Mouse (Mus musculus): ENCODE measurements around the gene Olfr1371.
A peak's percentile ranks its signal among the peaks of the same experiment; 100 is the strongest.

Gene Olfr1371

DNA sequence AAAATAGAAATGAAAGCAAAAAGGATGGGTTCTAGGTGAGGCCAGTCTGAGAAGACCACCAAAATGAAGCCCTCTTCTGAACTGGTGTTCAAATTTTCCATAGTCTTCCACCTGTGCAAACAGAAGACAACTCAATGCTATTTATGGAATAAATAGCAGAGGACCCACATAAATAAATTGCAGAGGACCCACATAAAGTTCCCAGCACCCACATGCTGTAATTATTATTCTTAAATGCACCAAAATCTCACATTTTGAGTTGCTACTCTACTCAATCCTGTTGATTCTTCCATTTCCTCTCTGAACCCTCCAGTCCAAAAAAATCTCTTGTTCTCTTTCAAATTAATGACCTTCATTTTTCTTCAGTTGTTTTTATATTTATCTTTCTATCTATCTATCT lies at the start of gene Olfr1371:
Gene Olfr1371 (minus strand): TSS at position 101 of the 400 bp plus-strand sequence.
- no peak for DNase-seq (ENCODE audit: low spot score)

DNA sequence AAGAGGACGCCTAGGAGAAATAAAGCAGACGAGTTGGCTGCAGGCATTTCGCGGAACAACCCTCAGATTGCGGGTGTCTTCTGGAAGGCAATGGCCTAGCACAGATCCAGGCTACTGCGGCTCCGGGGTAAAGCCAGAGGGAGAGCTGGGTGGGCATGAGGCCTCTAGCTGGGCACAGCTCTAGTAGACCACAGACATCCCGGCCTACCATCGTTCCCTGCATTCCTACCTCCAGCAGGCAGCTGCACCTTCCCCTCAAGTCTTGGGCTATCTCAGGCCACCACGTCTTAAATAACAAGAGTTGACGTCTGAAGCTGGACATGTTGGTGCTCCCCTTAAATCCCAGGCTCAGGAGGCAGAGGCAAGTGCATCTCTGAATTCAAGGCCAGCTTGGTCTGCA lies 48.6 kb upstream of the Olfr1371 start:
- no peak for DNase-seq (ENCODE audit: low spot score)

DNA sequence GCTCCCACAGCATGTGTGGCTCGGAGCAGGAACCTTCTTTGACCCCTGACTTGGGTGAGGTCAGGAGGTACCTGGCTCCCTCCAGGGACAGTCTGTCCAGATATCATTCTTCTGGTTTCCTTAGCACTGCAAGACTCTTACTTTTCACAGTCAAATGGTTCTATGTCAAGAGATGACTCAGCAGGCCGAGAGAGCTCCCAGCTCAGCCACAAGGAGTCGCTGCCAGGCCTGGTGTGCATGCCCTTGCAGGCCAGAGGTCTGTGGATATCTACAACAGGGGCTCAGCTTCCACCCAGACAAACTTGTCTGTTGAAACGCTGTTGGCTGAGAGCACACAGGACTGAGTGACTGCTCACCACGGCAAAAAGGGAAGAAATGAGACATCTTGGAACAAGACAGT lies 48.1 kb upstream of the Olfr1371 start:
- DNase-seq (ENCODE audit: low spot score): peak; percentile 79

DNA sequence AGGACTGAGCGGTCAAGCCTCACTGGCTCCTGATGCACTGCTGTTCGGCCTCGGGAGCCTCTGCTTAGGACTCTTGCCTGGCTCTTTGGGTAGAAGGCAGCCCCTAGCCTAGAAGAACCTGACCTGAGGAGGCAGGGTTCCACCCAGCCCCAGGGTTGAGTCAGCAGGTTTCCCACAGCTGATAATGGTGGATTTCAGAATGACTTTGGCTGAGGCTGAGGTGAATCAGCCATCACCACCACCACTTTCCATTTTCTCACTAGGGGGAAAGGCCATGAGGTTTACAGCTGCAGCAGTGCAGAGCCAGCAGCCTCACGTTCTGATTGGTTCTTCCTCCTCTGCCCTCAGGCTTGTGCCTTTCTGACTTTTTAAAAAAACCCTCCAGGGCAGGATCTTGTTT lies 47.1 kb upstream of the Olfr1371 start:
- DNase-seq (ENCODE audit: low spot score): no peak

DNA sequence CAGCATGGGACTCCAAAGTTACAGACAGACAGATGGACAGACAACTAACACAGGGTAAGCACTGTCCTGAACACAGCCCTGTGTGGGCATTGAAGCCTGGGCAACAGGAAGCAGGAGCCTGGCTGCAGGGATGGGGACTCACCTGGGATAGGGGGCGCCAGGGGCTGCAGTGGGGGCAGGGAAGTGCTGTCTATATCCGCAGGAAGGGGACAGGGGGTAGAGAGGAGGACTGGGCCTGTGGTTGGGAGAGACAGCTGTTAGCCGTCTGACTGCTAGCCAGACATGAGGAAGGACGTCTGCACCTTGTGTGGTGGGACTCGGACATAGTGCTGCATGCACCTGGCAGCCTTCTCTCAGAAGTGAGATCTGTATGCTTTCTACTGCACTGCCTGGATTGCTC lies 44.9 kb upstream of the Olfr1371 start:
- DNase-seq (ENCODE audit: low spot score): no peak

DNA sequence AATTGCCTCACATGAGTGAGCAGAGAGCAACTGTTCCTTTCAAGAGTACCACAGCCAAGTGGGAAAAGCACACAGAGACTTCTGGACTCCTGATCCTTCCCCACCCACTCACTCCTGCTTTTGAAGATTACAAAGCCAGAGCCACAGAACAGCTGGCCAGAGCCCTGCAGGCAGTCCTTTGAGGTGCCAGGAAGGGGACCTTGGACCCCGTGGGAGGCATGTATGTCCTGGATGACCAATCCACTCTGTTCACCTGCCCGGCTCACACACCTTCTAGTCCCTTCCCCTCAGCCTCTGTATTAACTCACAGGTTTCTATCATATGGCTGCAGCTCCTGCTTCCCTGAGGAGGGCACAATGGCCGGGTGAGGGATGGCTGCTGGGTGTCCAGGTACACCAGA lies 43.6 kb upstream of the Olfr1371 start:
- no peak for DNase-seq (ENCODE audit: low spot score)

DNA sequence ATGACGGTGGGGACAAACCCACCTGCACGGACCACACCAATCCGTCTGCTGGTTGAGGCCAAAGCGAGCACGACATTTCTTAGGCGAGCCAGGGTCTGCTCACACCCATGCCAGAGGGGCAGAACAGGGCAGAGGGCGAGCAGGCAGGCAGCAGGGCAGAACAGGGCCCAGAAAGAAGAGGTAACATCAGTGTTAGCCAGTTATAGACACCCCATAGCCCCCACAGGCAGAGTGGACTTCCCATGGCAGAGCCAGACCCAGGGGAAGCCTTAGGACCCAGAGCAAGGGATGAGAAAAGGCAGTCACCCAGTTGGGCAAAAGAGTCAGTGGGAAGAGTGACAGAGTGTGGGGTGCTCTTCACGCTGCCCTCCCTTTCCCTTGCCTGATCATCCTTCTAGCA lies 41.3 kb upstream of the Olfr1371 start:
- no peak for DNase-seq (ENCODE audit: low spot score)

DNA sequence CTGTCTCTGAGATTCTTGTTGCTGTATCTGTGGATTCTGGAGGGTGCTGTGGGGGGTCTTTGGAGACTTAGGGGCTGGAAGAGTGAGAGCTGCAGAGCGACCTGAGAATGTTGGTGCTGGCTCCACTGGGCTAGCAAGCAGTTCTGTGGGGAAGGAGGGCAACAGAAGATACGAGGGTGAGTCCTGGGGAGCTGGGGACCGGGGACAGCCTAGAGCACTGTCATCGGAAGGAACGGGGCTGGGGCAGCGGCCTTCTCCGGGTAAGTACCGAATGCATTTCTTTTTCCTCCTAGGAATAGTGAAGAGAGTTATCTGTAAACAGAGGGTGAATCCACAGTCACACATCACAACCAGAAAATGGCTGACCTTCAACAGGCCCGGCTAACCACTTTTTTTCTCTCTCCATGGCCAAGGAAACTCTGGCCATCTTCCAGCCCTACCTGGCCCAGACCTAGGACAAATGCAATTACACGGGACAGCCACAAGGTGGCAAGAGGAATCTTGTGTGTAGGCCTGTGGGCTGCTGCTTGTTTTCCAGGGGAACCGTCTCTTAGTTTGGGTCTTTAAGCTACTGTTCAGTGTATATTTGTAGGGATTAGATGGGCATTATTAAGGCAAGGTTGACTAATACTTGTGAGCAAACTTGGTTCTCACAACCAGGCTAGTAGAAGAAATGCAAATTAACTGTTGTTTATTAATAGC lies 40.0 kb upstream of the Olfr1371 start:
- DNase-seq (ENCODE audit: low spot score): peak; percentile 68

DNA sequence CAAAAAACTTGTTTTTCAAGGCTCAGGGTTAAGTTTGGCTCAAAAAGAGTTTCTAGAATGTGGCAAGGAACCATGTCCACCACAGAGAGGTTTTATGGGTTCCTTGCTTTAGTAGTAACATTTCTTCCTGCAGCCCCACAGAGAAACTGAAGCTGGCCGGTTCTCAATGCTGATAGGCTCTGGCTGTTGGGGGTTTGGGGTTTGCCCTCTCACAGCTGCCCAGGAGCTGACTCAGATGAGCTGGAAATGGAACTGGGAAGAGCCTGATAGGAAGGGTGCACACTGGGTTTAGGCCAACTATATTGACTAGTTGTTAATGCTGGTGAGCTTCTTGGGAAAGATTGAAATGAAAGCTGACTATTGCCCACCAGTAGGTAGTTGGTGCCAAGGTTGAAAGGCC lies 38.9 kb upstream of the Olfr1371 start:
- no peak for DNase-seq (ENCODE audit: low spot score)

DNA sequence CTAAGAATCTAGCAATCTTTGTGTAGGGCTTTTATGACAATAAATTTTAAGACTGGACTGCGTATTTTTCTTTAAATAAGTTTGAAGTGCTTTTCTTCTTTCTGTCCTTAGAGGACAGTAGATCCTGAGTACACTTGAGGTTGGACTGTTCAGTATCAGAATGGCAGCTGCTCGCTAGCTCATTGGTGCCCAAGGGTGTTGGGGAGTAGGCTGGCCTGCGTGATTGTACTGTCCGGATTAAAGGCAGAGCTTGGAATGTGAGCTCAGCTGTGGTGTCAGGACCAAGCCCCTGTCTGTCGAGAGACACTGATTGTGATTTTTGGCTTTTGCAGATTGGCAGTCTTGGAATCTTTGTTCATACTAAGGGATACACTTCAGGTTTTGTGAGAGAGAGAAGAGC lies 38.0 kb upstream of the Olfr1371 start:
- no peak for DNase-seq (ENCODE audit: low spot score)

DNA sequence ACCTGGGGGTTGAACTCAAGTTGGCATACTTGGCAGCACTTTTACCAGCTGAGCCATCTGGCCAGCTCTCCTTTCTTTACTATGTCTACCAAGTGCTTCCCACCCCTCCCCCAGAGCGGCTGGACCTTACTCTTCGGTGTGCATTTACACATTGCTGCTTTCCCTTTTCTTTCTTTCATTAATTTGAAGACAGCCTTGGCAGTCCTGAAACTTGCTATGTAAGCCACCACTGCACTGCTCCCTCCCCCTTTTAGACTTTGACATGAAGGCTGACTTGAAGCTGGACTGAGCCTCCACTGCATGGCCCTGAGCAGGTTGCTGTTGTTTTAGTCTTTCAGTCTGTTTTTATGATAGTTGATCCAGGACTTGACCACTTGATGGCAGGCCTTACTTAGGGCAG lies 35.7 kb upstream of the Olfr1371 start:
- DNase-seq (ENCODE audit: low spot score): no peak

DNA sequence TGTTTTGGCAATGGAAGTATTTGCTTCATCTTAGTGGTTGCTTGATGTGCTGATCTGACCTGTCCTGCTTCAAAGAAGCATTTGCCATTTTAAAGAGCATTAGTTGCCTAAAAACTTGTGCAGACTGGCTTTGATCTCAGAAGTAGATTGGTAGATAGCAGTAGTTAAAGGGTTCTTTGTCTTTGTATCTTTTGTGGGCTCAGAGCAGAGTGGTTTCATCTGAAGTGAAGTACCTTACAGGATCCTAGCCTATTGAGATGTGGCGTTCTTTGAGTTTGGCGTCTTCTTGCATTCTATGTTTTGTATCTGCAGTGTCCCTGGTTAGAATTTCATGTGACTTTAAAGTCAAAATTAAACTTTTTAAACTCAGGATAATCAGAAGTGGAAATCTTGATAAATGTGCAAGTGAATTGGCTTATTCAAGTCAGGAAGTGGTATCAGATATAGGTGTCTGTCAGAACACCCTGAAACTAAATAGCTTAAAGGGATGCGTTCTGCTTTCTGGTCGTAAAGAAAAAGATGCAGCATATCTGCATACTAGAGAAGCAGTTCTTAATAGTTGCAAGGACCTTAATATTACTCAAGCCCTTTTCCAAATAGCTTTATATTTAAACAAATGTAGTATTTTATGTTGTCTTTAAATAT lies 27.2 kb upstream of the Olfr1371 start:
- DNase-seq (ENCODE audit: low spot score): no peak

DNA sequence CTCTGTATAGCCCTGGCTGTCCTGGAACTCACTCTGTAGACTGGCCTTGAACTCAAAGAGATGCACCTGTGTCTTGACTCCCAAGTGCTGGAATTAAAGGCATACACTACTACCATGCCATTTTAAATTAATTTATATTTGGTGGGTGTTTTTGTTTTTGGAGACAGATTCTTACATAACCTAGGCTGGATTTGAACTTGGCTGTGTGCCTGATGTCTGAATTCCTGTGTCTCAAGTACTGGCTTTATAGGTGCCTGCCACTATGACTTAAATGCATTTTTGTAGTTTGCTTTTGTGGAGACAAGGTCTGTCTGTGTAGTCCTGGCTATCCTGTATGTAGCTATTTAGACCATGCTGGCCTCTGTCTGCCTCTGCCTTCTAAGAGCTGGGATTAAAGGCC lies 20.7 kb upstream of the Olfr1371 start:
- DNase-seq (ENCODE audit: low spot score): no peak

DNA sequence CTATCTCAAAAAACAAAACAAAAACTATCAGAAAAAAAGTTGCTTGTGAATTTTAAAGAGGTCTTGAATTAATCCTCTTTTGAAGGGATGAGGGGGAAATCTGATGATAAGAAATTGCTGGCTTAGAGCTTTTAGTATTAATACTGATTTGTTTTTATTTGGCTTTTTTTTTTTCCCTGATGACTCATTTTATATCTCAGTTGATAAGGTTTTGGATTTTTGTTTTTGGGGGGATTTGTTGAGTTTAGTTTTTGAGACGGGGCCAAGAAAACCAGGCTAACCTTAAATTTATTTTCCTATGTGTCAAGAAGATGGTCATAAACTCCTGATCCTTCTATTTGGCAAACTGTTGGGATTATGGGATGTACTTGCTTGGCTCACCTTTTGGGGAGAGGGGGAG lies 20.1 kb upstream of the Olfr1371 start:
- no peak for DNase-seq (ENCODE audit: low spot score)

DNA sequence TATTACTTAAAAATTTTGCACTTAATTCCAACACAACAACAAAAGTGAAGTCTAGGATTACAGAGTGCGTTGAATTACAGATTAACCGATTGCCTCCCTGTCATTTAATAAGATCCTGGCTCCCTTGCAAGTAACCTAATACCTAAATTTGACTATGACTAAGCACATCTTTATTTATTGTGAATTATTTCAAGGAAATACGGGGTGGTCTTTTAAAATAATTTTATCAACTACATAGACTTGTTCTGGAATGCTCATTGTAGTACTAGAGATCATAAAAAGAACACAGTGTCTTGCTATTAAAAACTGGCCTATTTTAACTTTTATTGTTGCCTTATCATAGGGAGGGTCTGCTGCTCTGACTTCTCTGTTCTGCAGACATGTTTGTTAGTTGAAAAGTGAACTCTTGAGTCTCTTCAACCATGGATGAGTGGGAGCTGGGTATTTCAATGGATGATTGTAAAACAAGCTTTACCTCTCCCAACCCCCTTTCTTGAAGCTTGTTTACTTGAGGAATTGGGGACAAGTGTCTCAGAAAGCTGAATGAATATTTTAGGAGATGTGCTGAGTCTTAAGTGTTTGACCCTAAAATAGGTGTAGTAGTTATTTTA lies 19.4 kb upstream of the Olfr1371 start:
- DNase-seq (ENCODE audit: low spot score): no peak

DNA sequence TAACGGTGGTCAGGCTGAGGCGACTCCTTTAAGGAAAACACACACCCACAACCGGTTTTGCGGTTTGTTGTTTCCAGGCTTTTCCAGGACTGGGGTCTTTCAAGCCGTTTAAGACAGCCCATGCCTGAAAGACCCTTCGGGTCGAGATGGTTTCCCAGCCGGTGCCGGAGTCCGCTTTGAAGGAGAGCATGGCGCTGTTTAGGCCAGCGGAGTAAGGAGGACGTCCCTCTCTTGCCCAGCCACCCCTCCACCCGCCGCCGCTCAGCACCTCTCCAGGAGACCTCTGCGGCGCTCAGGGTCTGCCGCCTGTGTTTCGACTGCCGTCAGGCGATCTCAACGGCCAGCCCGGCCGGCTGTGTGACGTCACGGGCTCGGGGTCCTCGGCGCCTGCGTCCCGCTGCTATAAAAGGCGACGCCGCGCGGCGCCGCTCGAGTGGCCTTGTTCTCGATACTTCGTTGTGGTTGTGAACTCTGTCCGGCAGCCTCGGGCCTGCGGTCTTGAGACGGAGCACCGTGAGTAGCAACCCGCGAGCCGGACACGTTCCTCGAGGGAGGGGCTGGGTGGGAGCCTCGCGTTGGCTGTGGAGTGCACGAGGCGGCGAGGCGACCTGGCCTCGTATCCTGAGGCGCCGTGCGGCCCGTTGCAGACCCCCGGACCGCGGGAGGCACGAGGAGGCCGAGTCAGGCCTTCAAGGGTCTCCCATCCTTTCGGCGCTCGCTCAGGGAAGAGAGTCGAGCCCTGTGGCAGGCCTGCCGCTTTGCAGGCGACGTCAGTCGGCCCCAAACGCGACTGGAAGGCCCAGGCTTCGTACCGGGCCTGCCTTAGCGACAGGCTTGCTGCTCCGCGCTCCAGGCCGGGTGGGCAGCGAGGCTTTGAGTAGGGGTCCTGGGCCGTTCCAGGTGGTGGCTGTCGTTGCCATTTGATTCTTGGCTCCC lies 18.1 kb upstream of the Olfr1371 start, which contains the start of gene Skp1a:
Gene Skp1a (plus strand): TSS at position 390 of the 936 bp plus-strand sequence.
- DNase-seq (ENCODE audit: low spot score): peak; percentile 93

DNA sequence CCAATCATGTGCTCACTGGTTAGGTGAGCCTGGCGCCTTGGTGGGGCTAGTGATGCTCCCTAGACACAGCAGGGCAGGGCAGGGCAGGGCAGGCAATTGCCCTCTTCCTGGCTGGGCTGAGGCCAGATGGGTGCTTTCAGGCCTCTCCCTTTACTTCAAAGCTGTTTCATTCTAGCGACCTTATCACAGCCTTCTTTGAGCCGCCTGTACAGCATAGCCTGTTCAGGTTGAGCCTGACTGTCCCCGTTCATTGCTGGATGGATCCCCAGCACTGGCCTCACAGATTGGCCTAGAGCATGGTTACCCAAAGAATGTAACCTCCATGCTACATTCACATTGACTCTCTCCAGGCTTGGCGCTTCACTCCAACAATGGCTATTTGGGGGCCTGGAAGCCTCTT lies 16.9 kb upstream of the Olfr1371 start:
- no peak for DNase-seq (ENCODE audit: low spot score)

DNA sequence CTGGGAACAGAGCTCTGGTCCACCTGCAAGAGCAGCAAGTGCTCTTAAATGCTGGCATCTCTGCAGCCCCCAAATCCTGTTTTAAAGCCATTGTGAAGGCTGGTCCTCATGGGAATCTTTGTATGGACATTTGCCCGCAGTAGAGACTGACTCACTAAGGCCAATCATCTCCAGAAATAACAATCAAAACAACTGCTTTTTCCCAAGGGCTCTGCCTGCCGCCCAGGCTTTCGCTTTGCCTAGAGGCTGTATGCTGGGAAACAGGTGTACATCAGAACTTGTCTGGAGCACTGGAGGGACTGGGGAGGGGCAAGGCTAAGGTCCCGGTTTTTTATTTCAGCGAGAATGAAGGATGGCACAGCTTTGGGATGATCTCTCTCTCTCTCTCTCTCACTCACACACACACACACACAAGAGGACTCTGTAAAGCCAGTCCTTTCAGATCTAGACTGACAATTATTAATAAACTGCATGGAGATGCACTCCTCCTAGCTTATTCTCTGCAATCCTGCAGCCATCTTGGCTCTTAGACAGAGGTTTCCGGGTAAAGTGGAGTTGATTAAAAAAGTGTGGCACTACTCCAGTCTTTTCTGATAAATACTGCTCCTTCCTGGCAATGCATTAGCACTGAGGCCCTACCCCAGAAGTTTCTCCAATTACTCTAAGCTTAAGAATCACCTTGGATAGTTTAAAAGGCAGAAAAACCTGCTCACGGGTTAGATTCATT lies 15.1 kb upstream of the Olfr1371 start:
- DNase-seq (ENCODE audit: low spot score): no peak

DNA sequence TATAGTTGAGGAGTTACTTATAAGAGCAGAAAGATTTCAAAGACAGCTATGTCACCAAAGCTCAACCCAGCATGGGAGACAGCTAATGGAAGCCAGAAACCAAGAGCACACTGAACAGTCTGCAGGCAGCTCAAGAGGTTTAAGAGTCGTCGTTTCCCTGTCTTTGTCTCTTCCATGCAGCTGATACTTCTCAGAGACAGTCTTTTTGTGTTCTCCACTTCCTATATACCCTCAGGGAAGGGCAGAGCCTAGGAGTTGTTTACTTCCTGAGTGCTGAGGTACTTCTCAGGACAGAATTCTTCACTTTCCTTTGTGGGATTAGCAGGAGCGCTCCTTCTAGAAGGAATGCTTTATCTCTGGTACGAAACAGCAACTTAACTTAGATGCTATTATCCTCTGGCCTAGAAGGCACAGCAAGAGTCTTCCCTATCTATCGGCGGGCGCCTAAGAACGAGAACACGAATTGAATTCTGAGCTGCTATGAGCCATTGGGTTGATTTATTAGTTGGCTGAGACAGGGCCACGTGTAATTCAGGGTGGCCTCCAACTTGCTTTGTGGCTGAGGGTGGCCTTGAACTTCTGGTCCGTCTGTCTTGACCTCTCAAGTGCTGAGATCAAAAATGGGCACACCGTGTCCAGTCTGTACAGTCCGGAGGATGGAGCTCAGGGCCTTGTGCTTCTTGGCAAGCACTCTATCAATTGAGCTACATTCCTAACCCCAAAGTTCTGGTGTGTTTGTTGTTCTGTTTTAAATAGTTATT lies 13.9 kb upstream of the Olfr1371 start:
- DNase-seq (ENCODE audit: low spot score): no peak

DNA sequence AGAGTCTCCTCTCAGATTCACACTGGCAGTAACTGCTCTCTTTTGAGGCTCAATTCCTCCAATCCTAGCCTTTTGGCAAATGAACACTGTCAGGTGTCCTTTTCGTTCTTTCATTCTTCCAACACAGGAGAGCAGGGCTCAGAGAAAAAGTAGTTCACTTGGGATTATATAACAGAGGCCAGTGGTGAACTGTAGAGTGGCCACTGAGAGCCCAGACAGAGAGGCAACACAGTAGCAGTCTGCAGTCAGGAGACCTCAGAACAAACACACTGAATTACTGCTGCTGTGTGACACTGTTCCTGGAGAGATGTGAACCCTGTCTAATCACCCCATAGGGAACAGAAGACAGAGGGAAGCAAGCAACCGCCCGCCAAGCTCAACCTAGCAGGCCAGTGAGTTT lies 13.3 kb upstream of the Olfr1371 start:
- DNase-seq (ENCODE audit: low spot score): no peak

Measured in urinary bladder, postnatal 14 days (tissue).